Mouse (Mus musculus) C2C12 (cell line): ENCODE measurements at regions not wholly inside any gene's neighbourhood (a gene's known extent, or its start where the extent isn't known, plus 50 kb on each side); places are given as distances from the start of the nearest gene placed in this dataset.

Source experiments
- H3K27me3 ChIP-seq: one replicate; pipeline ENCODE4 v1.6.1; 2011; ENCODE audit not compliant: control insufficient read depth, insufficient read depth, insufficient read length
- H3K36me3 ChIP-seq: one replicate; pipeline ENCODE4 v1.6.1; 2011; ENCODE audit not compliant: control insufficient read depth, insufficient read depth
- H3K4me3 ChIP-seq: one replicate; pipeline ENCODE4 v1.5.1; 2011; ENCODE audit warnings: mild to moderate bottlenecking, control low read depth; ENCODE audit not compliant: poor library complexity, insufficient read depth, severe bottlenecking
- H3K79me2 ChIP-seq: one replicate; pipeline ENCODE4 v1.6.1; 2011; ENCODE audit not compliant: control insufficient read depth, insufficient read depth
- H3K79me3 ChIP-seq: one replicate; pipeline ENCODE4 v1.6.1; 2011; ENCODE audit warnings: low read depth, control low read depth
- H3ac ChIP-seq: one replicate; pipeline ENCODE3; 2011; ENCODE audit warnings: low read depth; ENCODE audit not compliant: control insufficient read depth, insufficient read length
- CEBPB ChIP-seq: IDR thresholded peaks from one replicate; pipeline ENCODE4 v1.6.1; 2011; ENCODE audit warnings: low read depth, mild to moderate bottlenecking, control low read depth, moderate library complexity
- CTCF ChIP-seq: IDR thresholded peaks from one replicate; pipeline ENCODE4 v1.5.1; 2011; ENCODE audit not compliant: control insufficient read depth, insufficient read depth, insufficient read length
- FOSL1 ChIP-seq: IDR thresholded peaks from one replicate; pipeline ENCODE4 v1.8.0; 2011; ENCODE audit warnings: mild to moderate bottlenecking, low read length; ENCODE audit not compliant: poor library complexity, insufficient read depth, severe bottlenecking
- MAX ChIP-seq: IDR thresholded peaks from one replicate; pipeline ENCODE4 v1.6.1; 2011; ENCODE audit warnings: mild to moderate bottlenecking, control low read depth
- MYOD1 ChIP-seq: IDR thresholded peaks from one replicate; pipeline ENCODE4 v1.6.1; 2011; ENCODE audit warnings: low read depth; ENCODE audit not compliant: control insufficient read depth, insufficient read length
- MYOG ChIP-seq: IDR thresholded peaks from one replicate; pipeline ENCODE4 v1.6.1; 2011; ENCODE audit not compliant: control insufficient read depth, insufficient read length; ENCODE audit errors: extremely low read depth
- USF1 ChIP-seq: IDR thresholded peaks from one replicate; pipeline ENCODE4 v1.6.1; 2011; ENCODE audit warnings: low read depth, mild to moderate bottlenecking, control low read depth, moderate library complexity

- no peak for TF ChIP-seq MYOG
- TF ChIP-seq FOSL1, result no peak
- TF ChIP-seq MYOD1, result no peak
- TF ChIP-seq MAX, result no peak
- TF ChIP-seq CEBPB, result no peak
- Histone ChIP-seq H3K79me2 (no peaks in the 10 kb centered on the region), H3K27me3 (no peaks in the 10 kb centered on the region), H3K79me3 (no peaks in the 10 kb centered on the region), H3ac (no peak overlapping the region), H3K36me3 (no peaks in the 10 kb centered on the region), H3K4me3 (no peak overlapping the region)
These were observed 156.7 kb downstream of the Cartpt start for GRCm38 (mm10) chr13:99743952-99744789.

- no peak overlapping the region for H3K4me3 ChIP-seq
- no peaks in the 10 kb centered on the region for H3K79me2 ChIP-seq
- H3K27me3 ChIP-seq, result no peaks in the 10 kb centered on the region
- TF ChIP-seq MAX (no peak), MYOD1 (no peak), FOSL1 (no peak), MYOG (no peak), CTCF (no peak), USF1 (no peak), CEBPB (no peak)
- H3K36me3 ChIP-seq, result no peaks in the 10 kb centered on the region
- H3ac ChIP-seq, result no peak overlapping the region
- H3K79me3 ChIP-seq, result no peaks in the 10 kb centered on the region
These were observed 158.4 kb downstream of the Cartpt start for GRCm38 (mm10) chr13:99742507-99742906.

GRCm38 (mm10) chr13:99741981-99742380, 158.9 kb downstream of the Cartpt start:
- Histone ChIP-seq H3K36me3 (no peaks in the 10 kb centered on the region), H3K4me3 (no peak overlapping the region), H3K79me2 (no peaks in the 10 kb centered on the region), H3K27me3 (no peaks in the 10 kb centered on the region), H3ac (no peak overlapping the region), H3K79me3 (no peaks in the 10 kb centered on the region)
- TF ChIP-seq CTCF (no peak), MAX (no peak), USF1 (no peak), FOSL1 (no peak), MYOD1 (no peak), CEBPB (no peak), MYOG (no peak)

- H3ac ChIP-seq, result no peak overlapping the region
- no peak for TF ChIP-seq FOSL1
- H3K27me3 ChIP-seq, result no peaks in the 10 kb centered on the region
- no peak overlapping the region for H3K4me3 ChIP-seq
- H3K36me3 ChIP-seq, result no peaks in the 10 kb centered on the region
- H3K79me2 ChIP-seq, result no peaks in the 10 kb centered on the region
- no peaks in the 10 kb centered on the region for H3K79me3 ChIP-seq
These were observed 161.5 kb downstream of the Cartpt start for GRCm38 (mm10) chr13:99739420-99739819.

- Histone ChIP-seq H3K79me2 (no peaks in the 10 kb centered on the region), H3K79me3 (no peaks in the 10 kb centered on the region), H3K4me3 (no peak overlapping the region), H3K36me3 (no peaks in the 10 kb centered on the region), H3ac (no peak overlapping the region), H3K27me3 (no peaks in the 10 kb centered on the region)
- TF ChIP-seq MYOD1 (no peak), FOSL1 (no peak), MAX (no peak)
These were observed 163.6 kb downstream of the Cartpt start for GRCm38 (mm10) chr13:99737271-99737670.

GRCm38 (mm10) chr13:99729145-99729544, 171.7 kb downstream of the Cartpt start:
- peaks cover 3% of the 10 kb centered on the region for H3K27me3 ChIP-seq
- H3ac ChIP-seq, result no peak overlapping the region
- no peaks in the 10 kb centered on the region for H3K36me3 ChIP-seq
- H3K4me3 ChIP-seq, result no peak overlapping the region
- no peak for TF ChIP-seq MYOD1
- no peak for TF ChIP-seq CEBPB
- no peak for TF ChIP-seq USF1
- no peak for TF ChIP-seq CTCF
- TF ChIP-seq MAX, result no peak
- no peaks in the 10 kb centered on the region for H3K79me3 ChIP-seq
- no peaks in the 10 kb centered on the region for H3K79me2 ChIP-seq
